Mouse (Mus musculus) hindbrain, embryonic 16.5 days (tissue): ENCODE data around the gene Casp3. TPM values are rescaled to one million over a fixed set of nuclear protein-coding genes. Genes with fewer than 3 reads are reported as not detected.

ENCODE experiments used
- polyA plus RNA-seq: library from polyadenylated mRNA; unstranded; fragments of >200 nt; fragmentation: Nextera tagmentation; extraction: Ambion mirVana; gene quantifications from 2 replicates; pipeline ENCODE4 v1.2.1, GENCODE M21; 2015

The Casp3 gene
- polyA plus RNA-seq, 1 experiment from 2014 or later, result 225 TPM

Other genes with a start within 250 kb of the Casp3 start
- gene Acsl1, start 146.3 kb upstream of the Casp3 start, polyA plus RNA-seq, result 19.5 and 22.1 TPM in 2 replicates
- 7.4 TPM in 2 replicates for gene Cenpu, start 65.3 kb upstream of the Casp3 start, polyA plus RNA-seq
- 6.5 and 9.3 TPM in 2 replicates for gene Primpol, start 79 bp upstream of the Casp3 start, polyA plus RNA-seq
- gene Irf2, start 122.4 kb downstream of the Casp3 start, polyA plus RNA-seq, result 11.1 TPM in 2 replicates